Mouse (Mus musculus) thymus, adult 2 months (tissue): ENCODE results near the gene Ndufb5. TPM values are rescaled to one million over a fixed set of nuclear protein-coding genes. Genes with fewer than 3 reads are reported as not detected.

Experiments
- DNase-seq: peaks from one replicate; pipeline ENCODE4 v3.0.0; 2021
- H3K27ac ChIP-seq: fragments of 200-500 bp; 2 replicates; pipeline ENCODE4 v1.5.1; 2012; ENCODE audit warnings: low read length, control low read depth; ENCODE audit not compliant: control insufficient read depth, insufficient read depth
- H3K27me3 ChIP-seq: fragments of 200-500 bp; 2 replicates; pipeline ENCODE4 v1.6.1; 2012; ENCODE audit warnings: mild to moderate bottlenecking, low read length, moderate library complexity, mixed read lengths; ENCODE audit not compliant: control insufficient read depth, insufficient read depth
- H3K36me3 ChIP-seq: fragments of 200-500 bp; 2 replicates; pipeline ENCODE4 v1.6.1; 2012; ENCODE audit warnings: mild to moderate bottlenecking, low read length, moderate library complexity; ENCODE audit not compliant: control insufficient read depth, insufficient read depth
- H3K4me1 ChIP-seq: fragments of 200-500 bp; replicated peaks from 2 replicates; pipeline ENCODE4 v1.6.1; 2012; ENCODE audit warnings: low read length; ENCODE audit not compliant: control insufficient read depth, insufficient read depth
- H3K4me3 ChIP-seq: fragments of 200-500 bp; 2 replicates; pipeline ENCODE4 v1.5.1; 2012; ENCODE audit warnings: mild to moderate bottlenecking, low read length, control low read depth, moderate library complexity; ENCODE audit not compliant: control insufficient read depth, insufficient read depth
- CTCF ChIP-seq: fragments of 200-500 bp; IDR thresholded peaks from 2 replicates; pipeline ENCODE4 v1.5.1; 2012; ENCODE audit warnings: mild to moderate bottlenecking, control low read depth, low read length, moderate library complexity, borderline replicate concordance; ENCODE audit not compliant: control insufficient read depth, poor library complexity, insufficient read depth; ENCODE audit errors: extremely low read depth
- POLR2A ChIP-seq: fragments of 200-500 bp; IDR thresholded peaks from 2 replicates; pipeline ENCODE4 v1.6.1; 2012; ENCODE audit warnings: mild to moderate bottlenecking, low read length, control low read depth, moderate library complexity; ENCODE audit not compliant: control insufficient read depth, poor library complexity, insufficient read depth; ENCODE audit errors: extremely low read depth
- WGBS: fragments of 180-500 bp; shearing (Covaris S2); methylation state at CpG from one replicate; pipeline ENCODE4 v1.1.7; 2018; 5-methylcytosine and 5-hydroxymethylcytosine counted together
- polyA plus RNA-seq: library from polyadenylated mRNA; depleted of rRNA; stranded (reverse); fragments of >200 nt; gene quantifications from 2 replicates; pipeline ENCODE4 v1.2.3, GENCODE M21; 2012

The Ndufb5 gene
- polyA plus RNA-seq, 1 experiment, result 220 TPM

- WGBS, result 97% methylated on average over 9 of the region's 9 CpGs
- Histone ChIP-seq H3K36me3 (peaks cover 54% of the 10 kb centered on the region), H3K27ac (no peak overlapping the region), H3K27me3 (no peaks in the 10 kb centered on the region), H3K4me3 (no peak overlapping the region), H3K4me1 (no peaks in the 10 kb centered on the region)
- no peak for DNase-seq
- TF ChIP-seq POLR2A (no peak), CTCF (no peak)
Observed at GRCm38 (mm10) chr3:32748384-32748783, 11.6 kb downstream of the Ndufb5 start.

GRCm38 (mm10) chr3:32749820-32750579, 13.2 kb downstream of the Ndufb5 start:
- Histone ChIP-seq H3K36me3 (peaks cover 60% of the 10 kb centered on the region), H3K27ac (no peak overlapping the region), H3K4me1 (no peaks in the 10 kb centered on the region), H3K4me3 (no peak overlapping the region), H3K27me3 (no peaks in the 10 kb centered on the region)
- DNase-seq, result no peak
- TF ChIP-seq CTCF (no peak), POLR2A (no peak)
- WGBS, result 95% methylated on average over 4 of the region's 4 CpGs

- 94% methylated on average over 3 of the region's 3 CpGs for WGBS
- no peak for DNase-seq
- peaks cover 37% of the 10 kb centered on the region for H3K36me3 ChIP-seq
Observed at GRCm38 (mm10) chr3:32754384-32754915, 17.7 kb downstream of the Ndufb5 start.

GRCm38 (mm10) chr3:32759212-32759611, 22.4 kb downstream of the Ndufb5 start:
- TF ChIP-seq CTCF (no peak), POLR2A (no peak)
- H3K4me3 ChIP-seq, result no peak overlapping the region
- 89% methylated on average over 5 of the region's 5 CpGs for WGBS
- H3K27ac ChIP-seq, result no peak overlapping the region
- H3K27me3 ChIP-seq, result no peaks in the 10 kb centered on the region
- DNase-seq, result no peak
- no peaks in the 10 kb centered on the region for H3K36me3 ChIP-seq
- H3K4me1 ChIP-seq, result no peaks in the 10 kb centered on the region

More at GRCm38 (mm10) chr3:32754384-32754915, 17.7 kb downstream of the Ndufb5 start:
- no peak overlapping the region for H3K27ac ChIP-seq
- H3K4me1 ChIP-seq, result no peaks in the 10 kb centered on the region
- H3K4me3 ChIP-seq, result no peak overlapping the region
- H3K27me3 ChIP-seq, result no peaks in the 10 kb centered on the region
- TF ChIP-seq CTCF (no peak), POLR2A (no peak)

GRCm38 (mm10) chr3:32762962-32763361, 26.2 kb downstream of the Ndufb5 start:
- TF ChIP-seq CTCF (no peak), POLR2A (no peak)
- H3K27me3 ChIP-seq, result no peaks in the 10 kb centered on the region
- WGBS, result 73% methylated on average over 8 of the region's 8 CpGs
- H3K27ac ChIP-seq, result no peak overlapping the region
- no peaks in the 10 kb centered on the region for H3K4me1 ChIP-seq
- no peaks in the 10 kb centered on the region for H3K36me3 ChIP-seq
- DNase-seq, result no peak
- H3K4me3 ChIP-seq, result no peak overlapping the region

- WGBS, result 61% methylated on average over 7 of the region's 7 CpGs
Observed at GRCm38 (mm10) chr3:32763902-32764301, 27.1 kb downstream of the Ndufb5 start.

More at GRCm38 (mm10) chr3:32763902-32764301, 27.1 kb downstream of the Ndufb5 start:
- H3K36me3 ChIP-seq, result no peaks in the 10 kb centered on the region
- no peak overlapping the region for H3K27ac ChIP-seq
- no peak for DNase-seq
- H3K27me3 ChIP-seq, result no peaks in the 10 kb centered on the region
- no peak overlapping the region for H3K4me3 ChIP-seq
- no peaks in the 10 kb centered on the region for H3K4me1 ChIP-seq
- TF ChIP-seq POLR2A (no peak), CTCF (no peak)
